Mouse (Mus musculus): Measurements from ENCODE around the gene Neurl4. TPM values are rescaled to one million over a fixed set of nuclear protein-coding genes. Genes with fewer than 3 reads are reported as not detected.

Neurl4 gene
- polyA plus RNA-seq, 1 experiment, result 32.4 TPM

- no peak for TF ChIP-seq CTCF (IDR thresholded peaks at IDR 0.05; ENCODE audit: low read depth, low read length)
- no peak for TF ChIP-seq EP300 (IDR thresholded peaks at IDR 0.05; ENCODE audit: insufficient read depth, low read depth, low read length)
- no peak for TF ChIP-seq POLR2A (IDR thresholded peaks at IDR 0.05; ENCODE audit: insufficient read depth, low read length)
- Histone ChIP-seq H3K36me3 (ENCODE audit: control insufficient read depth, insufficient read depth, low read length, poor library complexity, severe bottlenecking) (no peaks in the 10 kb centered on the region; the same call in 1 of the 2 replicates), H3K9me3 (replicated peaks; ENCODE audit: control insufficient read depth, insufficient read depth, low read length, poor library complexity, severe bottlenecking) (no peaks in the 10 kb centered on the region), H3K27me3 (ENCODE audit: control insufficient read depth, insufficient read depth, low read length, poor library complexity, severe bottlenecking) (no peaks in the 10 kb centered on the region), H3K27ac (ENCODE audit: insufficient read depth, low read length) (no peak overlapping the region), H3K9ac (ENCODE audit: low read depth, poor library complexity, severe bottlenecking) (no peak overlapping the region), H3K4me1 (ENCODE audit: control insufficient read depth, insufficient read depth, low read length) (peaks cover 11% of the 10 kb centered on the region), H3K4me3 (ENCODE audit: low read depth, low read length) (no peak overlapping the region)
Observed at GRCm38 (mm10) chr11:69938401-69938979, 37.6 kb downstream of the Neurl4 start.

- TF ChIP-seq CTCF (IDR thresholded peaks at IDR 0.05; ENCODE audit: low read depth, low read length) (no peak), POLR2A (IDR thresholded peaks at IDR 0.05; ENCODE audit: insufficient read depth, low read length) (no peak), EP300 (IDR thresholded peaks at IDR 0.05; ENCODE audit: insufficient read depth, low read depth, low read length) (no peak)
- no peak overlapping the region for H3K27ac ChIP-seq (ENCODE audit: insufficient read depth, low read length)
- H3K27me3 ChIP-seq (ENCODE audit: control insufficient read depth, insufficient read depth, low read length, poor library complexity, severe bottlenecking), result no peaks in the 10 kb centered on the region
- no peaks in the 10 kb centered on the region; the same call in 1 of the 2 replicates for H3K36me3 ChIP-seq (ENCODE audit: control insufficient read depth, insufficient read depth, low read length, poor library complexity, severe bottlenecking)
- H3K9ac ChIP-seq (ENCODE audit: low read depth, poor library complexity, severe bottlenecking), result no peak overlapping the region
- H3K4me1 ChIP-seq (ENCODE audit: control insufficient read depth, insufficient read depth, low read length), result peaks cover 11% of the 10 kb centered on the region
- H3K4me3 ChIP-seq (ENCODE audit: low read depth, low read length), result no peak overlapping the region
- H3K9me3 ChIP-seq (replicated peaks; ENCODE audit: control insufficient read depth, insufficient read depth, low read length, poor library complexity, severe bottlenecking), result no peaks in the 10 kb centered on the region
Observed at GRCm38 (mm10) chr11:69939181-69939580, 38.3 kb downstream of the Neurl4 start.

- TF ChIP-seq EP300 (IDR thresholded peaks at IDR 0.05; ENCODE audit: insufficient read depth, low read depth, low read length) (no peak), CTCF (IDR thresholded peaks at IDR 0.05; ENCODE audit: low read depth, low read length) (no peak), POLR2A (IDR thresholded peaks at IDR 0.05; ENCODE audit: insufficient read depth, low read length) (no peak)
- peaks cover 11% of the 10 kb centered on the region for H3K4me1 ChIP-seq (ENCODE audit: control insufficient read depth, insufficient read depth, low read length)
- H3K9ac ChIP-seq (ENCODE audit: low read depth, poor library complexity, severe bottlenecking), result no peak overlapping the region
- no peaks in the 10 kb centered on the region; the same call in 1 of the 2 replicates for H3K36me3 ChIP-seq (ENCODE audit: control insufficient read depth, insufficient read depth, low read length, poor library complexity, severe bottlenecking)
- H3K27ac ChIP-seq (ENCODE audit: insufficient read depth, low read length), result no peak overlapping the region
- no peaks in the 10 kb centered on the region for H3K9me3 ChIP-seq (replicated peaks; ENCODE audit: control insufficient read depth, insufficient read depth, low read length, poor library complexity, severe bottlenecking)
- no peak overlapping the region for H3K4me3 ChIP-seq (ENCODE audit: low read depth, low read length)
- H3K27me3 ChIP-seq (ENCODE audit: control insufficient read depth, insufficient read depth, low read length, poor library complexity, severe bottlenecking), result no peaks in the 10 kb centered on the region
Observed at GRCm38 (mm10) chr11:69939731-69940130, 38.9 kb downstream of the Neurl4 start.

GRCm38 (mm10) chr11:69940962-69941361 lies 40.1 kb downstream of the Neurl4 start:
- H3K36me3 ChIP-seq (ENCODE audit: control insufficient read depth, insufficient read depth, low read length, poor library complexity, severe bottlenecking), result no peaks in the 10 kb centered on the region; the same call in 1 of the 2 replicates
- no peak overlapping the region for H3K4me3 ChIP-seq (ENCODE audit: low read depth, low read length)
- H3K4me1 ChIP-seq (ENCODE audit: control insufficient read depth, insufficient read depth, low read length), result peaks cover 11% of the 10 kb centered on the region
- H3K27me3 ChIP-seq (ENCODE audit: control insufficient read depth, insufficient read depth, low read length, poor library complexity, severe bottlenecking), result no peaks in the 10 kb centered on the region
- H3K9ac ChIP-seq (ENCODE audit: low read depth, poor library complexity, severe bottlenecking), result no peak overlapping the region
- TF ChIP-seq POLR2A (IDR thresholded peaks at IDR 0.05; ENCODE audit: insufficient read depth, low read length) (no peak), CTCF (IDR thresholded peaks at IDR 0.05; ENCODE audit: low read depth, low read length) (no peak), EP300 (IDR thresholded peaks at IDR 0.05; ENCODE audit: insufficient read depth, low read depth, low read length) (no peak)
- no peaks in the 10 kb centered on the region for H3K9me3 ChIP-seq (replicated peaks; ENCODE audit: control insufficient read depth, insufficient read depth, low read length, poor library complexity, severe bottlenecking)
- H3K27ac ChIP-seq (ENCODE audit: insufficient read depth, low read length), result no peak overlapping the region

- TF ChIP-seq CTCF (IDR thresholded peaks at IDR 0.05; ENCODE audit: low read depth, low read length) (no peak), EP300 (IDR thresholded peaks at IDR 0.05; ENCODE audit: insufficient read depth, low read depth, low read length) (no peak), POLR2A (IDR thresholded peaks at IDR 0.05; ENCODE audit: insufficient read depth, low read length) (no peak)
- H3K4me1 ChIP-seq (ENCODE audit: control insufficient read depth, insufficient read depth, low read length), result peaks cover 3% of the 10 kb centered on the region
- no peaks in the 10 kb centered on the region for H3K27me3 ChIP-seq (ENCODE audit: control insufficient read depth, insufficient read depth, low read length, poor library complexity, severe bottlenecking)
- H3K36me3 ChIP-seq (ENCODE audit: control insufficient read depth, insufficient read depth, low read length, poor library complexity, severe bottlenecking), result no peaks in the 10 kb centered on the region; the same call in 1 of the 2 replicates
- no peak overlapping the region for H3K9ac ChIP-seq (ENCODE audit: low read depth, poor library complexity, severe bottlenecking)
- H3K27ac ChIP-seq (ENCODE audit: insufficient read depth, low read length), result no peak overlapping the region
- H3K4me3 ChIP-seq (ENCODE audit: low read depth, low read length), result no peak overlapping the region
- no peaks in the 10 kb centered on the region for H3K9me3 ChIP-seq (replicated peaks; ENCODE audit: control insufficient read depth, insufficient read depth, low read length, poor library complexity, severe bottlenecking)
Observed at GRCm38 (mm10) chr11:69945216-69945615, 44.3 kb downstream of the Neurl4 start.

GRCm38 (mm10) chr11:69945997-69946891 lies 45.4 kb downstream of the Neurl4 start:
- H3K9me3 ChIP-seq (replicated peaks; ENCODE audit: control insufficient read depth, insufficient read depth, low read length, poor library complexity, severe bottlenecking), result no peaks in the 10 kb centered on the region
- no peak overlapping the region for H3K4me3 ChIP-seq (ENCODE audit: low read depth, low read length)
- no peak overlapping the region for H3K27ac ChIP-seq (ENCODE audit: insufficient read depth, low read length)
- H3K36me3 ChIP-seq (ENCODE audit: control insufficient read depth, insufficient read depth, low read length, poor library complexity, severe bottlenecking), result no peaks in the 10 kb centered on the region
- TF ChIP-seq POLR2A (IDR thresholded peaks at IDR 0.05; ENCODE audit: insufficient read depth, low read length) (no peak), EP300 (IDR thresholded peaks at IDR 0.05; ENCODE audit: insufficient read depth, low read depth, low read length) (no peak), CTCF (IDR thresholded peaks at IDR 0.05; ENCODE audit: low read depth, low read length) (no peak)
- peaks cover 3% of the 10 kb centered on the region for H3K4me1 ChIP-seq (ENCODE audit: control insufficient read depth, insufficient read depth, low read length)
- H3K9ac ChIP-seq (ENCODE audit: low read depth, poor library complexity, severe bottlenecking), result no peak overlapping the region
- H3K27me3 ChIP-seq (ENCODE audit: control insufficient read depth, insufficient read depth, low read length, poor library complexity, severe bottlenecking), result no peaks in the 10 kb centered on the region
